Mouse (Mus musculus) myocyte (in vitro differentiated cells): ENCODE data around the gene Atxn2. TPM values are rescaled to one million over a fixed set of nuclear protein-coding genes. Genes with fewer than 3 reads are reported as not detected.
A peak's percentile ranks its signal among the peaks of the same experiment; 100 is the strongest.

Source experiments
- H3K27me3 ChIP-seq: one replicate; pipeline ENCODE4 v1.6.1; 2011; ENCODE audit not compliant: control insufficient read depth, insufficient read depth, insufficient read length
- H3K36me3 ChIP-seq: one replicate; pipeline ENCODE4 v1.6.1; 2011; ENCODE audit not compliant: control insufficient read depth, insufficient read depth
- H3K4me2 ChIP-seq: one replicate; pipeline ENCODE4 v1.6.1; 2011; ENCODE audit warnings: low read depth, control low read depth
- H3K4me3 ChIP-seq: one replicate; pipeline ENCODE4 v1.5.1; 2011; ENCODE audit warnings: mild to moderate bottlenecking, control low read depth, moderate library complexity
- H3K79me2 ChIP-seq: one replicate; pipeline ENCODE4 v1.6.1; 2011; ENCODE audit not compliant: control insufficient read depth, insufficient read depth
- H3ac ChIP-seq: one replicate; pipeline ENCODE4 v1.6.1; 2011; ENCODE audit not compliant: control insufficient read depth, insufficient read length
- CEBPB ChIP-seq: IDR thresholded peaks from 2 replicates; pipeline ENCODE4 v1.6.1; 2011; ENCODE audit warnings: mild to moderate bottlenecking, moderate library complexity; ENCODE audit not compliant: poor library complexity, insufficient read depth, severe bottlenecking
- E2F4 ChIP-seq: IDR thresholded peaks from one replicate; pipeline ENCODE4 v1.6.1; 2011; ENCODE audit warnings: mild to moderate bottlenecking, control low read depth, moderate library complexity; ENCODE audit not compliant: insufficient read depth
- MAX ChIP-seq: IDR thresholded peaks from one replicate; pipeline ENCODE4 v1.6.1; 2011; ENCODE audit warnings: low read depth, mild to moderate bottlenecking, control low read depth
- MYOD1 ChIP-seq, 3 experiments: IDR thresholded peaks; one replicate each; pipeline ENCODE4 v1.6.1; 2011; ENCODE audit warnings: control low read depth in 2 of 3, low read depth in 2 of 3, mild to moderate bottlenecking in 2 of 3, moderate library complexity in 1 of 3; ENCODE audit not compliant: insufficient read length in 2 of 3, control insufficient read depth in 1 of 3
- MYOG ChIP-seq, 3 experiments: IDR thresholded peaks; one replicate each; pipeline ENCODE4 v1.6.1; 2011; ENCODE audit warnings: control low read depth in 2 of 3, low read depth in 2 of 3, mild to moderate bottlenecking in 2 of 3; ENCODE audit not compliant: insufficient read length in 2 of 3, control insufficient read depth in 1 of 3, insufficient read depth in 1 of 3
- POLR2A ChIP-seq: IDR thresholded peaks from one replicate; pipeline ENCODE4 v1.6.1; 2011; ENCODE audit warnings: low read depth, mild to moderate bottlenecking, control low read depth, moderate library complexity; ENCODE audit not compliant: insufficient read length
- POLR2AphosphoS2 ChIP-seq: IDR thresholded peaks from one replicate; pipeline ENCODE4 v1.6.1; 2011; ENCODE audit warnings: low read depth, control low read depth; ENCODE audit not compliant: insufficient read length
- REST ChIP-seq: IDR thresholded peaks from one replicate; pipeline ENCODE4 v1.6.1; 2011; ENCODE audit warnings: mild to moderate bottlenecking, control low read depth, moderate library complexity; ENCODE audit not compliant: insufficient read depth, insufficient read length
- SRF ChIP-seq: IDR thresholded peaks from one replicate; pipeline ENCODE4 v1.6.1; 2011; ENCODE audit warnings: low read depth; ENCODE audit not compliant: control insufficient read depth, insufficient read length
- TCF12 ChIP-seq: IDR thresholded peaks from one replicate; pipeline ENCODE4 v1.6.1; 2011; ENCODE audit warnings: mild to moderate bottlenecking, control low read depth; ENCODE audit not compliant: poor library complexity, insufficient read depth, severe bottlenecking
- TCF3 ChIP-seq: IDR thresholded peaks from one replicate; pipeline ENCODE4 v1.6.1; 2011; ENCODE audit warnings: low read depth, control low read depth; ENCODE audit not compliant: insufficient read length
- USF1 ChIP-seq: IDR thresholded peaks from one replicate; pipeline ENCODE4 v1.6.1; 2011; ENCODE audit warnings: low read depth, mild to moderate bottlenecking, control low read depth, moderate library complexity
- polyA plus RNA-seq: library from polyadenylated mRNA; unstranded; fragments of >200 nt; fragmentation: generic; extraction: Trizol; gene quantifications from one replicate; pipeline ENCODE4 v1.2.1, GENCODE M21; 2012; ENCODE audit warnings: missing spikeins

Gene Atxn2
- polyA plus RNA-seq, 1 experiment, result 95.3 TPM

DNA sequence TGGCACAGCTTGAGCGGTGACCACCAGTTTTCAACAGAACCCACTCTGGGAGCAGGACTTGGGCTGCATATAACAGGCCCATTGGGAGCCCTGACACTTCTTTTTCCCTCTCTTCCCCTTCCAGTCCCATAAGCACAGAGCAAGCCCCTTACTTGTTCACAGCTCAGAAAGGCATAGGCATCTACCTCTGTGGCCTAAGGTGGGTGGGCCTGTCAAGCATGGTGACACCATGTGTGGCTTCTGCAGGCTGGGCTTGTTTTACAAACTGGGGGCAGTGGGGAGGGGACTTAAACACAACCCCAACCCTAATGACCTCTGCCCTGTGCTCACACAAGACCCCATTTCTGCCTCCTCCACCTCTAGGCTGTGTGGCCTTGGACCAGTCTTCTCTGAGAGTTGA lies 112.5 kb downstream of the Atxn2 start:
- H3K36me3 ChIP-seq, result peaks cover 42% of the 10 kb centered on the region
- H3K79me2 ChIP-seq, result peaks cover 75% of the 10 kb centered on the region
- TF ChIP-seq E2F4 (no peak), MYOD1 (IDR thresholded peaks at IDR 0.05; ENCODE audit: control insufficient read depth in 1 of 3, insufficient read length in 2 of 3, low read depth in 2 of 3) (no peak), USF1 (no peak), TCF3 (no peak), SRF (no peak), MAX (no peak), POLR2A (no peak), POLR2AphosphoS2 (no peak)
- H3K4me3 ChIP-seq, result no peak overlapping the region
- H3K4me2 ChIP-seq, result no peak overlapping the region
- no peak overlapping the region for H3ac ChIP-seq
- no peaks in the 10 kb centered on the region for H3K27me3 ChIP-seq

DNA sequence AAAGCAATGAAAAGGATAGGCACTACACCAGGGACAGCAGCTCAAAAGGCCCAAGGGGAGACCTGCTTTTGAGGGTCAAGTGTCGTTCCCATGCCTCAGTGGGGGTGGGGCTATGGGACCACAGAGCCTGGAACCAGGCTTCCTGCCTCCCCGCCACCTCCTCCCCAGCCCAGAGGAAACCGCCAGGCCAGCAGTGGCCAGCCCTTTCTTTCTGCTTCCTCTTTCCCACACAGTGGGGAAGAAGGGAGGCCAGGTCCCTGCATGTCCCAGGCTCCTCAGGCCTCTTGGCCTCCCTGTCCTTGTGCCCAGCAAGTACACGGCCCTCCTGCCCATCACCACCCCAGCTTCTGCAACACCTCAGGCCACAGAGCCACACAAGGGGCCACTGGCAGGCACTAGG lies 113.0 kb downstream of the Atxn2 start:
- no peak overlapping the region for H3K4me3 ChIP-seq
- H3ac ChIP-seq, result no peak overlapping the region
- H3K36me3 ChIP-seq, result peaks cover 38% of the 10 kb centered on the region

DNA sequence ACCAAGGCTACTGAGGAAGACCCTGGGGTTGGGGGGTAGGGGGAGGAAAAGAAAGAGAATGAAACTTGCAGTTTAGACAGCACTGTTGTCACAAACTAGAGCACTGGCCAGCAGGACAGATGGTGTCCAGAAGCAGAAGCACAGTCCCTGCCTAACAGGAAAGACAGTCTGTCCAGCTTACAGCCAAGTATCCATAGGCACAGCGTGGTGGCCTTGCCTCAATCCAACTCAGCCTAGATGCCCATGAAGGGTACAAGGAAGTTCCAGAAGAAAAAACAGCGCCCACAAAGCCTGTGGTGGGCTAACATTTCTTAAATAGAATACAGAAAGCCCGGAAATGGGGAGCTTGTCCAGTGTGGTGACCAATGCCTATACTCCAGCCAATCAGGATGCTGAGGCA lies 114.5 kb downstream of the Atxn2 start:
- H3K27me3 ChIP-seq, result no peaks in the 10 kb centered on the region
- no peak overlapping the region for H3K4me2 ChIP-seq
- peaks cover 28% of the 10 kb centered on the region for H3K36me3 ChIP-seq
- no peak overlapping the region for H3ac ChIP-seq
- no peak for TF ChIP-seq MYOG (IDR thresholded peaks at IDR 0.05; ENCODE audit: control insufficient read depth in 1 of 3, insufficient read depth in 1 of 3, insufficient read length in 2 of 3, low read depth in 2 of 3)
- TF ChIP-seq POLR2AphosphoS2, result peak; percentile 66
- peak; percentile 31 for TF ChIP-seq POLR2A
- no peak overlapping the region for H3K4me3 ChIP-seq
- H3K79me2 ChIP-seq, result peaks cover 94% of the 10 kb centered on the region

More for the DNA sequence above, 113.0 kb downstream of the Atxn2 start:
- no peaks in the 10 kb centered on the region for H3K27me3 ChIP-seq
- H3K79me2 ChIP-seq, result peaks cover 79% of the 10 kb centered on the region
- no peak overlapping the region for H3K4me2 ChIP-seq
- TF ChIP-seq POLR2AphosphoS2, result peak; percentile 41
- peak; percentile 10 for TF ChIP-seq POLR2A
- no peak for TF ChIP-seq USF1
- no peak for TF ChIP-seq TCF12

DNA sequence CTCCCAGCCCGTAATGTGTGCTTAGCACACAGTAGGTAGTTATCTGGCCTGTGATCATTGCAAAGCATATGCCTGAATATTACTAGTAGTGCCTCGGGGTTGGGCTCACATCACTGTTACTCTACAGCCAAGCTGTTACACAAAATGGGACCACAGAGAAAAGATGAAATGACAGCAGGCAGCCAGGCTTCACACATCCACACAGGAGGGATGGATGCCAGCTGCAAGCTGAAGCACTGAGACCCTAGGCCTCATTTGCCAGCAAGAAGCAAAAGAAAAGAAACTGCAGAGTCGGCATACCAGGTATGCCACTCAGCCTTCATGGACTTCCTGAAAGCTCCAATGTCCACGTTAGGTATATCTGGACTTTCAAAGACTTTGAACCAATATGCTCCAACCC lies 116.7 kb downstream of the Atxn2 start:
- no peaks in the 10 kb centered on the region for H3K27me3 ChIP-seq
- H3K4me2 ChIP-seq, result no peak overlapping the region
- TF ChIP-seq POLR2A (no peak), CEBPB (no peak)
- no peak overlapping the region for H3K4me3 ChIP-seq
- peaks cover 96% of the 10 kb centered on the region for H3K79me2 ChIP-seq
- peaks cover 24% of the 10 kb centered on the region for H3K36me3 ChIP-seq
- H3ac ChIP-seq, result no peak overlapping the region

DNA sequence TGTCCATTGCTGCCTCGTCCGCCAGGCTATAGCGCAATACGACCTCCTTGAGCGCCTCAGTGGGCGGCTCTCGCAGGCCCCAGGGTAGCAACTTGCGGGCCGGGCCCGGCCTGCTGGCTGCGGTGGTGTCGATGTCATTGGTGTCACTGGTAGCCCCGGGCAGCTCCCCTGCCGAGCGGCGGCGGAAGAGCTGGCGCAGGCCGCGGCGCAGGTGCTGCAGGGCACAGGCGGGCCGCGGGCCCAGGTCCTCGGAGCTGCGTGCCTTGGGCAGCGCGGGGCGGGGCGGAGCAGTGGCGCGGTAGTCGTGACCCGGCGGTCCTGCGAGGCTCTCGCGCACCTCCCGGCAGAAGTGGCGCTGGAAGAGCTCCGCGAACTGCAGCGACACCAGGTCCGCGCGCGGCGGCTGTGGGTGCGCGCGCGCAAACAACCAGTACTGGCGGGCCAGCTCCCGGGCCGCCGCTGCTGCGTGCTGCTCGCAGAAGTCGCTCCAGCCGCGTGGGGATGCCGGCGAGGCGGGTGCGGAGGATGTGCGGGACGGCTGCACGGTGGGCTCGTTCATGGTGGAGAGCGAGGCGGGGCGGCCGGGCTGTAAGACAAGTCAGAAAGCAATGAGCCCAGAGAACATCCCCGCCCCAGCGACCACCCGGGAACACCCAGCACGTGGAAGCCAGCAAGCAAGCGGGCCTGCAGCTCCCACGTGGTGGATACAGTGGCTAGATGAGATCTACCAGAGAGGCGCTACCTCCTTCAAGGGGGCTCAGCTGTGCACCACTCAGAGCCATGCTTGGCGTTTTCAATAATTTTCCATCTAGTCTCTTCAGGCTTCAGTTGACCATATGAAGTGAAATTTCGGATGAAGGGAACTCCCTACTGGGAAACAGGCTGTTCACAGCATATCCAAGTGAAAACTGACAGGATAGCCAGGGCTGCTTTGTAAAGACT lies 117.6 kb downstream of the Atxn2 start:
- peaks cover 95% of the 10 kb centered on the region for H3K79me2 ChIP-seq
- H3ac ChIP-seq, result no peak overlapping the region
- H3K36me3 ChIP-seq, result peaks cover 24% of the 10 kb centered on the region
- TF ChIP-seq MYOD1 (IDR thresholded peaks at IDR 0.05; ENCODE audit: control insufficient read depth in 1 of 3, insufficient read length in 2 of 3, low read depth in 2 of 3) (no peak), POLR2A (peak; percentile 6), TCF3 (no peak), SRF (no peak), POLR2AphosphoS2 (peak; percentile 32), MAX (no peak), MYOG (IDR thresholded peaks at IDR 0.05; ENCODE audit: control insufficient read depth in 1 of 3, insufficient read depth in 1 of 3, insufficient read length in 2 of 3, low read depth in 2 of 3) (no peak), USF1 (no peak), REST (no peak)
- H3K4me2 ChIP-seq, result no peak overlapping the region
- H3K27me3 ChIP-seq, result no peaks in the 10 kb centered on the region
- no peak overlapping the region for H3K4me3 ChIP-seq
